Mouse (Mus musculus) ZHBTc4 (cell line): ENCODE measurements around the gene Ccs.

Source experiments
- DNase-seq: peaks from one replicate; pipeline ENCODE4 v3.0.0-alpha.2; 2011; ENCODE audit warnings: low read depth, low spot score

Ccs gene

DNA sequence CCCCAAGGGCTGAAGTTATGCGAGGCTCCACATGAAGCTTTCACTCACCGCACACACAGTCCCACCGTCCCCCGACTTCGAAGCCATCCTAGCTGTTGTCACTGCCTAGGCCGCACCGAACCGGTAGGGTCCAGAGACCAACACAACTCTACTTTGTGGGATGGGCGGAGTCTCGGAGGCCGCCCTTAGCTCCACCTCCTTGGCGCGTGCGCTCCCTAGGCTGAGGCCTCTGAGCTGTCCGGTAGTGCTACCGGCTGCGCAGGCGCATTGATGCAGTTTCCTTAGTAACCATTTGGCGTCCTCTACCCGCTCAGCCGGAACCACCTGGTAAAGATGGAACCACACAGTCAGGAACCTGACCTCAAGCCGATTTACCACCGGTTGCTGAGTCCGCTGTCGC, at the start of gene Ccs, which contains the start of gene Ccdc87:
TSS of gene Ccs (minus strand) at position 184 of the 400 bp plus-strand sequence.
TSS of gene Ccdc87 (plus strand) at position 218 of the 400 bp plus-strand sequence.
- DNase-seq, result peak; percentile 99

- DNase-seq, result no peak
Observed at GRCm38 (mm10) chr19:4883961-4884360, 44.8 kb upstream of the Ccs start.

GRCm38 (mm10) chr19:4879324-4879703, 40.2 kb upstream of the Ccs start:
- no peak for DNase-seq

- peak; percentile 97 for DNase-seq
Observed at GRCm38 (mm10) chr19:4878405-4879323, 39.5 kb upstream of the Ccs start, which contains the start of gene Zdhhc24. Gene Zdhhc24 (plus strand): TSS chr19:4878668.

DNA sequence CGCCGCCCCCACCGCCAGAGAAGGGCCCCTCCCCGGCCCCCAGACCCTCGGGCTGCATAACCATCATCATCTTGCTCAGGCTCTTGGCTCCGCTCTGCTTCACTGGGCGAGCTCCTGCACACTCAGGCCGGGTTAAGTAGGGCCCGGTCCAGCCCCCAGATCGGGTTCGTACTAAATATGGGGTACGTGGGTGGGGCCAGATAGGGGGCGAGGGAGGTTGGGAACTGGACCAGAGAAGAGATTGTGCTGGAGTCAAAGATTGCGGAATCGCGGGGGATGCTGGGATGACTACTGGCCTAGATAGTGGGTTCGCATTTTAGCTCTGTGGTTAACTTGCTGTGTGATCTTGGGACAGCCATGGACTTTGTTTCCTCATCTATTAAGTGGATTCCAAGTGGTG, 38.7 kb upstream of the Ccs start, which contains the start of gene Actn3:
TSS of gene Actn3 (minus strand) at position 125 of the 400 bp plus-strand sequence.
- DNase-seq, result no peak

GRCm38 (mm10) chr19:4876755-4877154, 37.6 kb upstream of the Ccs start:
- no peak for DNase-seq

- no peak for DNase-seq
Observed at GRCm38 (mm10) chr19:4876241-4876640, 37.1 kb upstream of the Ccs start.

DNA sequence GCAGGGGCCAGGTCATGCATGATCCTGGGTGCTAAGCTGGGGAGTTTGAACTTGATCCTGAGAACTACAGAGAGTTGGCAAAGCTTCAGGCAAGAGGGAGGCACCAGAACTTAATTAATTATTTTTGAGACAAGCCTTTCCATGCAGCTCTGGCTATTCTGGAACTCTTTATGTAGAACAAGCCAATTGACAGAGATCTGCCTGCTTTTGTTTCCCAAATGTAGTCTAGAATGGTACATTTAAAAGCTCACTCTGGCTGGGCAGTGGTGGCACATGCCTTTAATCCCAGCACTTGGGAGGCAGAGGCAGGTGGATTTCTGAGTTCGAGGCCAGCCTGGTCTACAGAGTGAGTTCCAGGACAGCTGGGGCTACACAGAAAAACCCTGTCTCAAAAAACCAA, 35.5 kb upstream of the Ccs start:
- DNase-seq, result peak; percentile 51

- peak; percentile 94 for DNase-seq
Observed at GRCm38 (mm10) chr19:4865147-4865546, 26.0 kb upstream of the Ccs start.

- no peak for DNase-seq
Observed at GRCm38 (mm10) chr19:4863048-4863447, 23.9 kb upstream of the Ccs start.

DNA sequence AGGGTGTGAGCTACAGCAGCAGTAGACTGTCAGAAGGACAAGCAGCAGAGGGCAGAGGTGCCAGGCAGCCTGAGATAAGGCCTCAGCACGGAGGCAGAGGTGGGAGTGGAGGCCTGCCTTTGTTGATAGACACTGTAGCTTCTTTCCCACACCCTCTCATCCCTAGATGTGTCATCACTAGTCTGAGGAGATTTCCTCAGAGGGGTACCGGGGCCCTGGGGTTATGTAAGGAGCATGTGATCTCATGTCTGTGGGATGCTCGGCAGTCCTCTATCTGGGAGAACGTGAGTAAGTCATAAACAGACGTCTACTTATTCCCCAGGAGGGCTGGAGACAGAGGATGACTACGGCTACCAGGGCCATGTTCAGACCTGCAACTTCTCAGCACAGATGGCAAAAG, 19.9 kb upstream of the Ccs start:
- DNase-seq, result no peak

DNA sequence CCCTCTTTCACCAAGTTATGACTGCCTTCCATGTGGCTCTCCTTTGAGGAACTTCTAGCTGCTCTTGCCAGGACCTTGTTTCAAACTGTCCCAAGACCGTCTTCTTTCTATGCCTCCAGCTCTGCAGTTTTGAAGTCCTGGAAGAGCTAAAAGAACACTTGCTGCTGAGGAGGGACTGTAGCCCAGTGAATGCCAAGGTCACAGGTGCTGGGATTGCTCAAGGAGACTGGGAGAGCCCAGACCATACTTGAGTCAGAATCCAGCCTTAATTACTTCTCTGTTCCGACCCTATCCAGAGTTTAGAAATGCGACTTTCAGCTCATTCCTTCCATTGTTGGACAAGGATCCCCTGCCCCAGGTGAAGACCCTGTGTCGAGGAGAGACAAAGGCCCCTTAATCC, 16.8 kb upstream of the Ccs start:
- DNase-seq, result no peak

DNA sequence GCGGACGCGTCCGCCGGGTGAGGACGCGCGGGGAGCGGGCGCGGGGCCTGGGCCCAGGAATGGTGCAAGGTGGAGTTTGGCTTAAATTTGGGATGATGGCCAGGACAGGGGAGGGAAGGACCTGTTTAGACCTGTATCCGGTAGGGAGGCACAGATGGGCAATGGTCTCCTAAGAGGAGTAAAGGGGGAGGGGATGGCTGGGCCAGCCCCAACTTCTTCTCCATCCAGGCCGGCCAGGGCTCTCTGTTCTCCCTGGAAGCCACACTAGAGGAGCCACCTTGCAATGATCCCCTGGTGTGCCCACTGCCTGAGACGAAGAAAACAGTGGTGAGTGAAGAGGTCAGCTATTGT, 16.3 kb upstream of the Ccs start:
- no peak for DNase-seq

DNA sequence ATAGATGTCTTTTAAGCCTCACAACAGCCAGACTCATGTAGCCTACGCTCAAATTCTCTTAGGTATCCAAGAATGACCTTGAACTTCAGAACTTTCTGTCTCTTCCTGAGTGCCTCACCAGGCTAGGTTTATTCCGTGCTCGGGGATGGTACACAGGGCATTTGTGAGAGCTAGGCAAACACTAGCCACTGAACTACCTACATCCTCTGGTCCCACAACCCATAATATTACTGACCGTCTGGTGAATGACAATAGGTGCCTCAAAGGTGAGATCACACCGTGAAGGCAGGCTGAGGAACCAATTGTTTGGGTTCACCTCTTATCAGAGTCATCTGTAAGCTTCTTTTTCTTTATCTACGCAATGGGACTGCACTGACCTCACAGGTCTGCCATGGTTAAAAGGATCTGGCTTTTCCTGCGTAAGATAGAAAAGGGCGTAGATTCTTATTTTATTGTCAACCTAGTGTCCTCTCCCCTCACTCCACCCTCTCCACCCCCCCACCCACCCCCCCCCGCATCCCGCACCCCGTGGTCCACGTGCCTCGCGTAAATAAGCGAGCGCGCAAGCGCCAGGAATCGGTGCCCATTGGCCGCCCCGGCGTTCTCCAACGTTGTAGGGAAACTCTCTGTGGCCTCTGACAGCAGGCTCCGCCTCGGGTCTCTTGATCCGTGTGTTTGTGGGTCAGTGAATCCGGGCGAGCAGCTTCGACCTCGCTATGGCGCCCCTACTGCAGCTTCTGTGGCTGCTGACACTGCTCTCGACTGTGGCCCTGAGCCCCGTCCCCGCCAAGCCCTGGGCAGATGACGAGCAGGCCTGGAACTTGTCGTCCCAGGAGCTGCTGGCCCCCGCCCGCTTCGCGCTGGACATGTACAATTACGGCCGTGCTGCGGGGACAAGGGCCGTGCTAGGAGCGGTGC, 15.7 kb upstream of the Ccs start, which contains the start of gene Ctsf:
TSS of gene Ctsf (plus strand) at position 579 of the 918 bp plus-strand sequence.
- peak; percentile 79 for DNase-seq

GRCm38 (mm10) chr19:4850281-4850680, 11.1 kb upstream of the Ccs start:
- peak; percentile 69 for DNase-seq

DNA sequence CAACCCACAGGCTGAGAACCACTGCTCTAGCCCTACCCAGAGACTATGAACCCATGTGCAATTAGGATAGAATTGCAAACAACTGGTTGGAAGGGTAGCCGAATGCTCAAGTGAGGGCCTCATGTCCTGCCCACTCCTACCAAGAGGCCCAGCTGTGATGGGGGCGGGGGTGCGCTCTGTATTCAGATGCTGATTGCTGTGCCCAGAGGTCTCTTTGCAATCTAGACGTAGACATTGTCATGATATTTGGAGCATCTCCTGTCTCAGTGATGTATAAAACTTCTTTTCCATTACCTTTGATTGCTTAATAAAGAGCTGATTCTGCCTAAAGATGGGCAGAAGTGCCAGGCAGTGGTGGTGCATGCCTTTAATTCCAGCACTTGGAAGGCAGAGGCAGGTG, 10.7 kb upstream of the Ccs start:
- peak; percentile 90 for DNase-seq

DNA sequence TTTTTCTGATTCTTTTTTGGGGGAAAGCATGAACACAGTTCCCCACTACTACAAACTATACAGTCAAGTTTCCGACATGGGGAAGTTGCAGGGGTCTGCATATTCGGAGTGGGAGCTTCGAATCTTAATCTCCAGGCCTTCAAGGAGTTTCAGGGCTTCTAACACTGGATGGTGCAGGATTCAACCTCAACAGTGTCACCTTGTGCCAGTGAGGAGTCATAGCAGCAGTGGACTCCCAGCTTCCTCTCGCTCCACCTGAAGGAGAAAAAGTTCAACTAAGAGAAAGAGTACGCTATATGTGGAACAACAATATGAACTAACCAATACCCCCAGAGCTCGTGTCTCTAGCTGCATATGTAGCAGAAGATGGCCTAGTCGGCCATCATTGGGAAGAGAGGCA, 8.4 kb upstream of the Ccs start:
- DNase-seq, result peak; percentile 70

DNA sequence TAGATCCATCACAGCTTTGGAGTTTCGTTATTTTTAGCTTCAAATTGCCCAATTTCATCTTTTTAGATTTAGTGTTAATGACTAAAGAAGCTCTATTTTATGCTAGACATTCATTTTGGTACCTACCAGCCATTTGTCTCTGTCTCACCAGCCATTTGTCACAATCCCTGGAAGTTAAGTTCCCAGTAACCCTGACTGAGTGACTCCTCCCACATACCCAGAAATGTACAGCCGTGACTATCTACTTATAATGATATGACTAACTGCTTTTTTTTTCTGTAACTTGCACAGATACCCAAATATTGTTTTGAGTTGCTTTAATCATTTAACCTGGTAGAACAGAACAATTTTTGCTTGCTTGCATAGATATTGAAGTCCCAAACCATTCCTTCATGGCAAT, 6.7 kb upstream of the Ccs start:
- DNase-seq, result no peak

GRCm38 (mm10) chr19:4842611-4843010, 3.5 kb upstream of the Ccs start:
- DNase-seq, result no peak

DNA sequence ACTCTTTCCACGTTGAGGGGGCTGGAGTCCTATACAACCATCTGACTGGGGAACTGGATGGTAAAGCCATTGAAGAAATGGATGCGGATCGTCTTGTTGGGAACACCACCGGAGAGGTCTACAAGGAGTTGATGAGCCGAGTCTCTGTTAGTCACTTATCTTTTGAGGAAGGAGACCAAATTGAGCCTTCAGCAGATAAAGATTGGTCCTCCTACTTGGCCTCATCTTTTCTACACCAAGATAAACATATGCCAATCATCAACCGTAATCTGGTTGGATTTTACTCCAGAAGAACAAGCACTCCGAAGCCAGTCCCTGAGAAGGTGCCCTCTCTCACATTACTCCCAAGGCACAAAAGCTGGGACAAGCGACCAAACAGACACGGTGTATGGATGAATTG, 1.7 kb upstream of the Ccs start:
- no peak for DNase-seq

DNA sequence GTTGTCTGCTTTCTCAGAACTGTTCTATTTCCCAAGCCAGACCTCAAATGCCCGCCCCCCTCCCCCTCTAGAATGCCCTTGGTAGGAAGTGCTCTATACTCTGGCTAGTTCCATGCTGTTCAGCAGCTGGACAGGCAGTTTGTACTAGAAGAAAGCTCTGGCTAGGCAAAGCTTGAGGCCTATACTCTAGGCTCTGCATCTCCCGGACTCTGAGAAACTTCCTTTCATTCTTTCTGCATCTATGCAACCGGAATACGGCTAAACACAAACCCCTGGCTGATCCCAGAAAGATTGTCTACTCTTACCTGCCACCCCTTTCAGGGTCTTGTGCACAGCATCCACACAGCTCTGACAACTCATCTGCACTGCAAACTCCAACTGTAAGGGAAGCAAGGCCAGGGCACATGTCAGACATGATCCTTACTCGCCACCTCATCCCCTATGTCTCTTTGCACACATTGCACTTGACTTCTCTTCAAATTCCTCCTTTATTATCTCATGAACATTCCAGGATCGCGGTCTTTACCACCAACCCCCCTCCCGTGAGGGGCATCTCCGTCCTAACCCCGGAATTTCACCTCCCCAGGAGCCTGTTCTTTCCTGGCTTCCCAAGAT, 499 bp downstream of the Ccs start:
- DNase-seq, result peak; percentile 19

- DNase-seq, result no peak
Observed at GRCm38 (mm10) chr19:4837049-4837448, 2.1 kb downstream of the Ccs start.
